Comparison of ENCODE assay signal across 22 mouse cellular contexts in genomic region chr4:22090536-22090935, GRCm38 (mm10).
DNase-seq lines count a peak whose midpoint lies in the region; ATAC-seq and TF ChIP-seq lines count a peak whose summit lies in the region.
"Had no signal": no experiment of that assay in that cellular context is flagged by ENCODE, and none has a peak within 500 bp of the region (broad histone marks: within the 10 kb centered on the region; RNA-seq: fewer than 3 reads in every experiment).

No protein-coding gene starts in this region.

- H3K9me3 ChIP-seq in limb, embryonic 15.5 days = no peaks in the 10 kb centered on the region
- H3K9me3 ChIP-seq: forebrain, embryonic 15.5 days; heart, embryonic 10.5 days; hindbrain, embryonic 15.5 days; liver, embryonic 15.5 days; stomach, embryonic 15.5 days had no signal

- peak overlapping the region; percentile 71 for H3K27ac ChIP-seq in left cerebral cortex, adult 2 months
- H3K27ac ChIP-seq in limb, embryonic 15.5 days = peak overlapping the region; percentile 69
- H3K27ac ChIP-seq: forebrain, embryonic 15.5 days; heart, embryonic 10.5 days; hindbrain, embryonic 15.5 days; liver, embryonic 15.5 days; stomach, embryonic 15.5 days had no signal

- H3K9ac ChIP-seq in limb, embryonic 15.5 days = no peak overlapping the region
- H3K9ac ChIP-seq: forebrain, embryonic 15.5 days; hindbrain, embryonic 15.5 days; liver, embryonic 15.5 days; stomach, embryonic 15.5 days had no signal

- peaks cover 8% of the 10 kb centered on the region for H3K4me1 ChIP-seq in limb, embryonic 15.5 days
- H3K4me1 ChIP-seq: heart, embryonic 10.5 days; liver, embryonic 15.5 days; stomach, embryonic 15.5 days had no signal

- WGBS in limb, embryonic 15.5 days = 42% methylated on average over 11 of the region's 11 CpGs

- H3K36me3 ChIP-seq in limb, embryonic 15.5 days = no peaks in the 10 kb centered on the region
- H3K36me3 ChIP-seq: forebrain, embryonic 15.5 days; heart, embryonic 10.5 days; hindbrain, embryonic 15.5 days; liver, embryonic 15.5 days; stomach, embryonic 15.5 days had no signal

- intact Hi-C loops in left cerebral cortex, adult 2 months (cut with DNase I) = no loop called here

- no peak overlapping the region for H3K4me2 ChIP-seq in limb, embryonic 15.5 days
- H3K4me2 ChIP-seq: forebrain, embryonic 15.5 days; hindbrain, embryonic 15.5 days; liver, embryonic 15.5 days; stomach, embryonic 15.5 days had no signal

- peak; percentile 36 to 53 for DNase-seq in cerebellum, postnatal 14 days
- peak in 1 of 2 experiments; percentile 24 for DNase-seq in left cerebral cortex, adult 2 months (ENCODE audit: extremely low spot score in 1 of 2, low spot score in 2 of 2)
- no peak for DNase-seq in left cerebral cortex, adult 11 months (ENCODE audit: low spot score)
- DNase-seq in brain, embryonic 14.5 days (ENCODE audit: low read depth) = peak; percentile 42
- DNase-seq in gastrocnemius, postnatal 25 days = no peak
- DNase-seq: adrenal gland, postnatal 14 days; cerebellum, adult 11 months; embryo, embryonic 11 days; kidney, adult 8-10 months; kidney, postnatal 10 days; liver; lung, postnatal 4 days; midbrain, embryonic 14.5 days; thymus, adult 18-20 months; thymus, postnatal 36 days had no signal

- H3K4me3 ChIP-seq in left cerebral cortex, adult 2 months = no peak overlapping the region
- H3K4me3 ChIP-seq in limb, embryonic 15.5 days = no peak overlapping the region
- H3K4me3 ChIP-seq: forebrain, embryonic 15.5 days; heart, embryonic 10.5 days; hindbrain, embryonic 15.5 days; liver, embryonic 15.5 days; stomach, embryonic 15.5 days had no signal

- TF ChIP-seq POLR2A in brain, embryonic 14.5 days (IDR thresholded peaks at IDR 0.05; ENCODE audit: borderline replicate concordance, extremely low read depth, insufficient read depth, insufficient read length, poor library complexity, severe bottlenecking) = no peak

- no peak for TF ChIP-seq CTCF in left cerebral cortex, adult 2 months (IDR thresholded peaks at IDR 0.05)
- TF ChIP-seq CTCF in brain, embryonic 14.5 days (IDR thresholded peaks at IDR 0.05; ENCODE audit: borderline replicate concordance, extremely low read depth, insufficient read depth, insufficient read length) = no peak

- H3K27me3 ChIP-seq in limb, embryonic 15.5 days = no peaks in the 10 kb centered on the region
- H3K27me3 ChIP-seq: forebrain, embryonic 15.5 days; hindbrain, embryonic 15.5 days; liver, embryonic 15.5 days; stomach, embryonic 15.5 days had no signal

- no peak for ATAC-seq in cerebellum, adult (ENCODE audit: insufficient number of reproducible peaks, low FRiP score, low TSS enrichment)
- no peak for ATAC-seq in limb, embryonic 15.5 days (ENCODE audit: insufficient number of reproducible peaks, low FRiP score, low TSS enrichment, low read depth)
- ATAC-seq: forebrain, embryonic 15.5 days had no signal

Comparison
In these comparisons a context has a peak if more than half of its experiments do, and no peak if none do; other contexts are left out.
1. DNase-seq: peak in cerebellum, postnatal 14 days (2 of 2) and brain, embryonic 14.5 days (single experiment); none in left cerebral cortex, adult 11 months (single experiment) and gastrocnemius, postnatal 25 days (single experiment).